Mouse (Mus musculus) kidney, embryonic 15.5 days (tissue): ENCODE measurements around the gene Nav2. TPM values are rescaled to one million over a fixed set of nuclear protein-coding genes. Genes with fewer than 3 reads are reported as not detected.
A peak's percentile ranks its signal among the peaks of the same experiment; 100 is the strongest.

Source experiments
- ATAC-seq: fragments of 200-750 bp; cut with Nextera tagmentation; replicated peaks from 2 replicates; pipeline ENCODE4 v1.8.0; 2017; ENCODE audit warnings: moderate TSS enrichment; ENCODE audit not compliant: low FRiP score
- H3K27ac ChIP-seq: fragments of 300-500 bp; sonication (generic); 2 replicates; pipeline ENCODE4 v1.5.1; 2015; ENCODE audit warnings: mild to moderate bottlenecking, inconsistent platforms
- H3K27me3 ChIP-seq: fragments of 300-500 bp; sonication (generic); 2 replicates; pipeline ENCODE4 v1.6.1; 2015; ENCODE audit warnings: inconsistent platforms
- H3K36me3 ChIP-seq: fragments of 300-500 bp; sonication (generic); 2 replicates; pipeline ENCODE4 v1.6.1; 2015; ENCODE audit warnings: inconsistent platforms
- H3K4me1 ChIP-seq: fragments of 300-500 bp; sonication (generic); 2 replicates; pipeline ENCODE4 v1.6.1; 2015; ENCODE audit warnings: inconsistent platforms
- H3K4me2 ChIP-seq: fragments of 300-500 bp; sonication (generic); 2 replicates; pipeline ENCODE4 v1.6.1; 2015; ENCODE audit warnings: moderate library complexity, mild to moderate bottlenecking, inconsistent platforms
- H3K4me3 ChIP-seq: fragments of 300-500 bp; sonication (generic); replicated peaks from 2 replicates; pipeline ENCODE4 v1.5.1; 2015; ENCODE audit warnings: mild to moderate bottlenecking, inconsistent platforms
- H3K9ac ChIP-seq: fragments of 300-500 bp; sonication (generic); 2 replicates; pipeline ENCODE4 v1.6.1; 2015; ENCODE audit warnings: mild to moderate bottlenecking, inconsistent platforms
- H3K9me3 ChIP-seq: fragments of 300-500 bp; sonication (generic); replicated peaks from 2 replicates; pipeline ENCODE4 v1.6.1; 2016; ENCODE audit warnings: inconsistent platforms
- WGBS: fragments of 180-500 bp; shearing (Covaris S2); methylation state at CpG from one replicate; pipeline ENCODE4 v1.1.7; 2015; ENCODE audit warnings: mixed read lengths; 5-methylcytosine and 5-hydroxymethylcytosine counted together
- polyA plus RNA-seq: library from polyadenylated mRNA; unstranded; fragments of >200 nt; fragmentation: Nextera tagmentation; extraction: Ambion mirVana; gene quantifications from 2 replicates; pipeline ENCODE4 v1.2.1, GENCODE M21; 2015

The Nav2 gene
- polyA plus RNA-seq, 1 experiment from 2014 or later, result 28.8 TPM

GRCm38 (mm10) chr7:49637851-49638663 lies 729.5 kb downstream of the Nav2 start:
- Histone ChIP-seq H3K9ac (no peak overlapping the region), H3K27me3 (peaks cover 96% of the 10 kb centered on the region), H3K4me3 (no peak overlapping the region), H3K4me1 (peaks cover 42% of the 10 kb centered on the region), H3K9me3 (no peaks in the 10 kb centered on the region), H3K27ac (no peak overlapping the region), H3K4me2 (no peak overlapping the region), H3K36me3 (no peaks in the 10 kb centered on the region)
- no peak for ATAC-seq
- WGBS, result 2% methylated on average over 21 of the region's 21 CpGs

DNA sequence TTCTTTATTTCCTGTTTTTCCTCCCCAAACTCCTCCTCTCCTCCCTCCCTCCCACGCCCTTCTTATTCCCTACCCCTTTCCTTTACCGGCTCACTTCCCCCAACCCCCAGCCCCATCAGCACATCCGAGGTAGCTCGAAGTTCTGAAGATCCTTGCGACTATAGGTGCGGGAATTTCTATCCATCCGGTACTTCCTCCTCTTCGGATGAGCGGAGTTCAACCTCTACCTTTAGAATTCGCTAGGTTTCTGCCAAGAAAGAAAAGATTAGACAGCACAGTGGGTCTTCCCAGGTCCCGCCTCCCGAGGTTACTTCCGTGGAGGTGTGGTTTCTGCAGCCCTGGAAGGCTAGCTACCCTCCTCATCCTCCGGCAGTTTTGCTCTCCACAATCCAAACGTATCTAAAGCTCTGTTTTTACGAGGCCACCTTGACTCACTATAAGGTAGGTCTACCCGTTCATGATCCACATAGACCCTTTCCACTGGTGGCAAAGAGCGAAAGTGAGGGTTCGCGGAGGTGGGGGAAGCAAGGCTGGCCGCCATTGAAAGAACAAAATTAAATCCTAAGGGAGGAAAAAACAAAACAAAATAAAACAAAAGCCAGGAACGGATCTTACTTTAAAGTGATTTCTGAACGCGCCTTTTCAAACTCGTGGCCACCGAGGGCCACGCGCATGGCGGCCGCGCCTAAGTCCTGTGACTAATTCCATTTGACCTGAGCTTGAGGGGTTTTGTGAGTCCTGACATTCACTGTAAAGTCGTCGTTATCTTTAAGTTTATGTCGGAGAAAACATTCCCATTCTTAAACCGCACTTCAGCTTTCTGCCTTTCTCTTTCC lies 730.6 kb downstream of the Nav2 start:
- Histone ChIP-seq H3K36me3 (no peaks in the 10 kb centered on the region), H3K9me3 (no peaks in the 10 kb centered on the region), H3K9ac (no peak overlapping the region), H3K4me1 (peaks cover 31% of the 10 kb centered on the region), H3K4me2 (peak overlapping the region; percentile 38), H3K27me3 (peaks cover 90% of the 10 kb centered on the region), H3K27ac (no peak overlapping the region), H3K4me3 (peak overlapping the region; percentile 15; the same call in 1 of the 2 replicates)
- ATAC-seq, result no peak
- 2% methylated on average over 35 of the region's 35 CpGs for WGBS

GRCm38 (mm10) chr7:49639864-49640708 lies 731.6 kb downstream of the Nav2 start:
- H3K27me3 ChIP-seq, result peaks cover 84% of the 10 kb centered on the region
- no peaks in the 10 kb centered on the region for H3K36me3 ChIP-seq
- no peak overlapping the region for H3K9ac ChIP-seq
- no peak overlapping the region for H3K4me2 ChIP-seq
- no peaks in the 10 kb centered on the region for H3K9me3 ChIP-seq
- no peak overlapping the region for H3K4me3 ChIP-seq
- 18% methylated on average over 18 of the region's 18 CpGs for WGBS
- peaks cover 22% of the 10 kb centered on the region for H3K4me1 ChIP-seq
- no peak for ATAC-seq
- no peak overlapping the region for H3K27ac ChIP-seq

DNA sequence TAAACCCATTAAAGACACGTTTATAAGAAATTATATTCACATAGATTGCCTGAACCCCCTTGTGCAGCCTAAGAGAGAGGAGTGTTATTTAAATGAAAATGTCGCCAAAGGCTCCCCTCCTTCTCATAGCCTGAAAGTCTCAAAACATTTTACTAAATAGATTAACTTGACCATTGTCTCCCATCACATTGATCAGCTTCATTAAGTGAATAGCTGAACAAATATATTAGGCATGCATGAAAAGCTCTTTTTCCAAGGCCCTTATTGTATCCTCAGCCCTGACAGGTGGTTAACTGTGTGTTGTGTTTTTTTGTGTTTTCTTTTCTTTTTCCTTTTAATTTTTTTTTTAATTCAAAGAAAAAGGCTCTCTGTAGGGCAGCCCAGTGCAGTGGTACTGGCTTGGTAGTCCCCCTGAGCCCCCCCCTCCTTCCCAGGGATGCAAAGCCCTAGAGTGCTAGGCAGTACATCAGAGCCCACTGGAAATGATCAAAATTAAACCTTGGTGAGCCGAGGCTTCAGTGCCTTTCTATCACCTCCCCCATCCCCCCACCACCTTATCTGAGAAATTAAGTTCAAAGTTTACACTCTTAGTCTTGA lies 732.3 kb downstream of the Nav2 start:
- 0 out of 2 replicates have a peak, but pooled peaks cover 1% of the 10 kb centered on the region for H3K9me3 ChIP-seq
- H3K9ac ChIP-seq, result no peak overlapping the region
- H3K4me1 ChIP-seq, result peaks cover 18% of the 10 kb centered on the region
- H3K27ac ChIP-seq, result no peak overlapping the region
- H3K36me3 ChIP-seq, result no peaks in the 10 kb centered on the region
- 36% methylated on average over 3 of the region's 3 CpGs for WGBS
- no peak for ATAC-seq
- peaks cover 77% of the 10 kb centered on the region for H3K27me3 ChIP-seq
- no peak overlapping the region for H3K4me3 ChIP-seq
- no peak overlapping the region for H3K4me2 ChIP-seq

Other genes starting within 250 kb of the Nav2 start
- 39.3 and 43.5 TPM in 2 replicates for gene Zdhhc13, start 119.7 kb upstream of the Nav2 start, polyA plus RNA-seq
- gene Csrp3, start 60.7 kb upstream of the Nav2 start, polyA plus RNA-seq, result 4.9 and 11.3 TPM in 2 replicates
- gene E2f8, start 27.1 kb upstream of the Nav2 start, polyA plus RNA-seq, result 22.8 and 22.9 TPM in 2 replicates